Mouse (Mus musculus): ENCODE measurements around the gene Gm5089. TPM values are rescaled to one million over a fixed set of nuclear protein-coding genes. Genes with fewer than 3 reads are reported as not detected.

The Gm5089 gene
- polyA plus RNA-seq, 1 experiment = not detected

DNA sequence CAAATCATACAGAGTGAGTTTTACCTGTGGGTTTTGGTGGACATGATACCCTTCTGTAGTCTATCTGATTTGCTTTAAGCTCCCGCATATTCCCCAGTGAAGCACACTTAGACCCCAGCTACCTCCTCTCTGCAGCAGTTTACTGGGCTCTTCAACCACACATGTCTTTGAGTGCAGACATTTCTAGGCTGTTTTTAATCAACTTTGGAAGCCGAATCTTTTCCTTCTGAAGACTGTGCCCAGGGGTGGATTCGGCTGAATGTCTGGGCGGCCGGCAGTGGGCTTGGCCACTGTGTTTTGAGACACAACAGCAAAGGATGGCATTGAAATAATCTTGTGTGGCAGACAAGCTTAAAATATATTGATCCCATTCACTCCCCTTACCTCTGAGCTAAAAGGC, 36.5 kb upstream of the Gm5089 start:
- Histone ChIP-seq H3K27ac (ENCODE audit: insufficient read depth, low read depth, low read length) (no peak overlapping the region), H3K36me3 (ENCODE audit: control insufficient read depth, insufficient read depth, low read length) (no peaks in the 10 kb centered on the region), H3K4me3 (ENCODE audit: low read depth, low read length) (no peak overlapping the region), H3K4me1 (ENCODE audit: control insufficient read depth, insufficient read depth, insufficient read length, low read length) (peaks cover 7% of the 10 kb centered on the region), H3K27me3 (ENCODE audit: control insufficient read depth, insufficient read depth, low read length) (peaks cover 72% of the 10 kb centered on the region)
- WGBS = 17% methylated on average over 5 of the region's 5 CpGs
- TF ChIP-seq POLR2A (IDR thresholded peaks at IDR 0.05; ENCODE audit: low read depth, low read length) = no peak

DNA sequence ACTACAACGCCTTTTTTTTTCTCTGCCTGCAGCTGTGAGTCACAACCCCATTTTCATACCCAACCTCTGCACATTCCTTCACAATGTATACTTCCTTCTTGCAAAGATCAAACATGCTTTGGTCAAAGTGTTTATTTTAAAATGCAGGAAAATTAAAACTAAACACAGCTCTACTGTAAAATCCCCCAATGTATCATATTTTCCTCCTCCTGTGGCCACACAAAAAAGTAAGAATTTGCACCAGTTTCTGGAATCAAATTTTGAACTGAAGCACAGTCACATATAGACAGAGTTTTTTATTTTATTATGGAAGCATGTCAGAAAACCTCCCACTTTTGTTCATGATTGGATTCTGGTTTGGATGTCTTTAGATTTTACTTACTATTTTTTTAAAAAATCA, 35.7 kb upstream of the Gm5089 start:
- TF ChIP-seq POLR2A (IDR thresholded peaks at IDR 0.05; ENCODE audit: low read depth, low read length) = no peak
- TF ChIP-seq CTCF (IDR thresholded peaks at IDR 0.05; ENCODE audit: extremely low read depth, insufficient read length, insufficient replicate concordance, low read depth, low read length) = no peak
- no peak overlapping the region for H3K4me3 ChIP-seq (ENCODE audit: low read depth, low read length)
- peaks cover 75% of the 10 kb centered on the region for H3K27me3 ChIP-seq (ENCODE audit: control insufficient read depth, insufficient read depth, low read length)
- no peaks in the 10 kb centered on the region for H3K36me3 ChIP-seq (ENCODE audit: control insufficient read depth, insufficient read depth, low read length)
- no peak overlapping the region for H3K27ac ChIP-seq (ENCODE audit: insufficient read depth, low read depth, low read length)
- 16% methylated on average over 1 of the region's 1 CpGs for WGBS
- peaks cover 7% of the 10 kb centered on the region for H3K4me1 ChIP-seq (ENCODE audit: control insufficient read depth, insufficient read depth, insufficient read length, low read length)

DNA sequence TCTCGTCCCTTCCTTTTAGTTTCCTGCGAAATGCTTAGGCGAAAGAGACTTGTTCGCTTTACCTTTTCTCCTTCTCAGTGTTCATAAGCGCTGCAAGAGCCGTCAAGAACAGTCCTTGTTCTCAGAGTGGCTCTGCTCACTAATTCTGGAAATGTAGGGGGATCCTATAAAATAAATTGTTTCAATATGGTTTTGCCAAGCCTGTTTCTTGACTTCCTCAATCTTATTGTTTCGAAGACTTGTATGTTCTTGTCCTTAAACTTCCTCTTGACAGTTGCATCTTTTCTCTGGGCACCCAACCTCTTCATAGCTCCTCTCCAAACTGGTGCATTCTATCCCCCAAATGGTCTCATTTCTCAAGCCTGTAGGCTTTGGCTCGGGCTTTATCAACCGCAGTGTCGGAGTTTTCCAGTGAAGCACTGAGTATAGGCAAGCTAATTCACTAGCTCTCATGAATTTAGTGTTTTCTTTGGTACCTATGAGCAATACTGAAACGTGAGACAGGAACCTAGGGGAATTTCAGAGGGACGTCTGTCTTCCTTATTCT, 34.8 kb upstream of the Gm5089 start:
- WGBS = 7% methylated on average over 12 of the region's 12 CpGs
- TF ChIP-seq CTCF (IDR thresholded peaks at IDR 0.05; ENCODE audit: extremely low read depth, insufficient read length, insufficient replicate concordance, low read depth, low read length) = no peak
- no peak for TF ChIP-seq POLR2A (IDR thresholded peaks at IDR 0.05; ENCODE audit: low read depth, low read length)
- Histone ChIP-seq H3K4me3 (ENCODE audit: low read depth, low read length) (no peak overlapping the region), H3K36me3 (ENCODE audit: control insufficient read depth, insufficient read depth, low read length) (no peaks in the 10 kb centered on the region), H3K4me1 (ENCODE audit: control insufficient read depth, insufficient read depth, insufficient read length, low read length) (peaks cover 5% of the 10 kb centered on the region), H3K27ac (ENCODE audit: insufficient read depth, low read depth, low read length) (no peak overlapping the region), H3K27me3 (ENCODE audit: control insufficient read depth, insufficient read depth, low read length) (peaks cover 76% of the 10 kb centered on the region)

DNA sequence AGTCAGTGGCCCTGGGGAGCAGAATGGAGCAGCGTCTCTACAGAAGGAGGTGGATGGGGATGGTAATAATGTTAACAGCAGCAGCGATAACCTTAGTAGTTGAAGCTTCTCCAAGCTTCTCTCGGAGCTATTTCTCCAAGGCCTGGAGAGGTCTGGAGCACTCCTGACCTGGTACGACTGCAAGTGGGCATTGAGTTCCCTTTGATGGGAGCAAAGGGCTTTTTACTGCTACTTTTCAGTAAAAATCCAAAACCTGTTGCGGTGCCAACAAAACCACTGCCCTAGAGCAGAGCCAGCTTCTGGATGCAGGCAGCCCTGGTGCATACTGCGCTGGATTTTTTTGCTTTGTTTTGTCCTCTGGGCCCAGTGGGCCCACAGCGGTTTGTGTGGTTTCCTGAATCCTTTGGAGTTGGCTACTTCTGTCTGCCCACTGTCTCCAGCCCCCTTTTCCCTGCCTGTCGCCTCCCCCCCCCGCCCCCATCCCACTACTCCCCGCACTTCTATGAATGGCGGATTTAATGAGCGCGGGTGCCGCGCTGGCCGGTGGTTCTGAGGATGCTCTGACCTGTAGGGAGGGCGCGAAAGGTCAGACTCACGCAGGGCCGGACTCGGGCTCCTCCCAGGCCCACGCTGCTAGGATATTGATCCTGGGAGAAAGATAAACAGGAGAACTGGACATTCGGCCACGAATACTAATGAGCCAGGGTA, 34.1 kb upstream of the Gm5089 start:
- Histone ChIP-seq H3K36me3 (ENCODE audit: control insufficient read depth, insufficient read depth, low read length) (no peaks in the 10 kb centered on the region), H3K4me1 (ENCODE audit: control insufficient read depth, insufficient read depth, insufficient read length, low read length) (no peaks in the 10 kb centered on the region), H3K4me3 (ENCODE audit: low read depth, low read length) (no peak overlapping the region), H3K27me3 (ENCODE audit: control insufficient read depth, insufficient read depth, low read length) (peaks cover 74% of the 10 kb centered on the region), H3K27ac (ENCODE audit: insufficient read depth, low read depth, low read length) (no peak overlapping the region)
- WGBS = 4% methylated on average over 23 of the region's 24 CpGs
- TF ChIP-seq POLR2A (IDR thresholded peaks at IDR 0.05; ENCODE audit: low read depth, low read length) = no peak
- no peak for TF ChIP-seq CTCF (IDR thresholded peaks at IDR 0.05; ENCODE audit: extremely low read depth, insufficient read length, insufficient replicate concordance, low read depth, low read length)

DNA sequence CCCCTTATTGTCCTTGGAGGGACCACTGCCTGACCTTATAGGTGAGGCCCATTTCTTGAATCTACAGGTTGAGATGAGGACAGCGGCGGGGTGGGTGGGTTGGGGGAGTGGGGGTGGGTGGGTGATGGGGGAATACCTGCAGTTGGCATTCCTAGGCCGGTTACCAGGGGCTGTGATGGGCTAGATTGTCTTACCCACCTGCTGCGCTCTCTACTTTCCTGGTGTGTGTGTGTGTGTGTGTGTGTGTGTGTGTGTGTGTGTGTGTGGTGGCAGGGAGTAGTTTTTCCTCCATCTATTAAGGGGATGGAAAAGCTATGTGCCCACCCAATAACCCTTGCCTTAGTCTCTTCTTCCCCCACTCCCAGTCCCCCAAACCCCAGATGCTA, 33.5 kb upstream of the Gm5089 start:
- no peak overlapping the region for H3K27ac ChIP-seq (ENCODE audit: insufficient read depth, low read depth, low read length)
- H3K36me3 ChIP-seq (ENCODE audit: control insufficient read depth, insufficient read depth, low read length) = no peaks in the 10 kb centered on the region
- no peak for TF ChIP-seq POLR2A (IDR thresholded peaks at IDR 0.05; ENCODE audit: low read depth, low read length)
- no peak for TF ChIP-seq CTCF (IDR thresholded peaks at IDR 0.05; ENCODE audit: extremely low read depth, insufficient read length, insufficient replicate concordance, low read depth, low read length)
- peaks cover 71% of the 10 kb centered on the region for H3K27me3 ChIP-seq (ENCODE audit: control insufficient read depth, insufficient read depth, low read length)
- no peaks in the 10 kb centered on the region for H3K4me1 ChIP-seq (ENCODE audit: control insufficient read depth, insufficient read depth, insufficient read length, low read length)
- WGBS = 20% methylated on average over 4 of the region's 4 CpGs
- no peak overlapping the region for H3K4me3 ChIP-seq (ENCODE audit: low read depth, low read length)

DNA sequence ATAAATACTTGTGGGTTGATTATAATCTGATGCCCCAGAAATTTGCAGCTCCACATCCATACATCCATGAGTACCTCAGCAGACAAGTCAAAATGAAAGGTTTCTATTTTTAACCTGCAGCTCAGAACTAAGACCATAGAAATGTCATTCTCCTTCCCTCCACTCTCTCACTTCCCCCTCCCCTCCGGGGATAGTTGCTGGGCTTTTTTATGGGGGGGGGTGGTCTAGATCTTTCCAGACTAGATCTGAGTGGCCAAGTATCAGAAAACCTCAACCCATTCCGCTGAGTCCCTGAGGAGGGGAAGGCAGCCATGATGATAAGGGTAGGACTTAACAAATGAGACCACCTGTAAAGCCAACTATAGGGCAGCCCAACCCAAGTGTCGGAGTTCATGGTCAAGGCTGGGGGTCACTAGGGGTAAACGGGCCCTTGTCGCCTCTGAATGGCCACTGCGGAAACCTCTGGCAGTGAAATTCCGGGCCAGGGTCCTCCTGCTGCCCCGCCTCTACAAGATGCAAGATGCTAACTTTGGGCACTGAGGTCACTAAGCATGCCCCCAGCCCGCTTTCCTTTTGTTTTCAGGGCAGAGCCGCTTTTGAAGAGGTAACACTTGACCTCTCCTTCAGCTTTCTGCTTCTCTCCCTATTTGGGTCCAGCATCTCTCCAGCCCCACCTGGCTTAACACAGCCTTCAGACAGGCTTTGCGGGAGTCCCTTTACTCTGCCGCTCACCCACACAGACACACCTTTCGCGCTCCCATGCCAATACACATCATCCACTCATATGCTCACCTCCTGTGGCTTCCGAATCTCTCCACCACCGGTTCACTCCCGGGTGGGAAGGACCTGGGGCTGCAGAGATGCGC, 32.9 kb upstream of the Gm5089 start:
- H3K27ac ChIP-seq (ENCODE audit: insufficient read depth, low read depth, low read length) = no peak overlapping the region
- peaks cover 71% of the 10 kb centered on the region for H3K27me3 ChIP-seq (ENCODE audit: control insufficient read depth, insufficient read depth, low read length)
- no peaks in the 10 kb centered on the region for H3K4me1 ChIP-seq (ENCODE audit: control insufficient read depth, insufficient read depth, insufficient read length, low read length)
- H3K4me3 ChIP-seq (ENCODE audit: low read depth, low read length) = no peak overlapping the region
- H3K36me3 ChIP-seq (ENCODE audit: control insufficient read depth, insufficient read depth, low read length) = no peaks in the 10 kb centered on the region
- 7% methylated on average over 18 of the region's 18 CpGs for WGBS
- TF ChIP-seq POLR2A (IDR thresholded peaks at IDR 0.05; ENCODE audit: low read depth, low read length) (no peak), CTCF (IDR thresholded peaks at IDR 0.05; ENCODE audit: extremely low read depth, insufficient read length, insufficient replicate concordance, low read depth, low read length) (no peak)

DNA sequence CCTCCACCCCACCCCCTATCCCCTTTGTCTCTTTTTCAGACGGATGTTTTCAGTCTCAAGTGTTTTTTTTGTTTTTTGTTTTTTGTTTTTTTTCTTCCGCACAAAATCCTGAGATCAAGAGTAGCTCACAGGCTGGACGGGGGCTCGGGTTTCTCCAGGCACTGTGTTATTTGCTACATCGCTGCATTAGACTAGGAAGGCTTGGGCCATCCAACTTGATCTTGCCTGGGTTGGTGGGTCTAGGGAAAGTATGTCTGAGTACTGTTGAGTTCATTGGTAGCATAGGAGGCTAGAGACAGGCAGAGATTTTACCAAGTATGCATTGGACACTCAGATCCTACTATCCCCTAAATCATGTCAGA, 32.1 kb upstream of the Gm5089 start:
- Histone ChIP-seq H3K27ac (ENCODE audit: insufficient read depth, low read depth, low read length) (no peak overlapping the region), H3K4me3 (ENCODE audit: low read depth, low read length) (no peak overlapping the region), H3K36me3 (ENCODE audit: control insufficient read depth, insufficient read depth, low read length) (no peaks in the 10 kb centered on the region), H3K4me1 (ENCODE audit: control insufficient read depth, insufficient read depth, insufficient read length, low read length) (no peaks in the 10 kb centered on the region), H3K27me3 (ENCODE audit: control insufficient read depth, insufficient read depth, low read length) (peaks cover 79% of the 10 kb centered on the region)
- 8% methylated on average over 5 of the region's 5 CpGs for WGBS
- no peak for TF ChIP-seq POLR2A (IDR thresholded peaks at IDR 0.05; ENCODE audit: low read depth, low read length)
- TF ChIP-seq CTCF (IDR thresholded peaks at IDR 0.05; ENCODE audit: extremely low read depth, insufficient read length, insufficient replicate concordance, low read depth, low read length) = no peak
